Mouse (Mus musculus): ENCODE results near the gene Emilin3. TPM values are rescaled to one million over a fixed set of nuclear protein-coding genes. Genes with fewer than 3 reads are reported as not detected.

Emilin3 gene
- 0.86 TPM in 1 of 2 replicates, not detected in the other for polyA plus RNA-seq (2012; rRNA removed; ENCODE audit: low replicate concordance)

DNA sequence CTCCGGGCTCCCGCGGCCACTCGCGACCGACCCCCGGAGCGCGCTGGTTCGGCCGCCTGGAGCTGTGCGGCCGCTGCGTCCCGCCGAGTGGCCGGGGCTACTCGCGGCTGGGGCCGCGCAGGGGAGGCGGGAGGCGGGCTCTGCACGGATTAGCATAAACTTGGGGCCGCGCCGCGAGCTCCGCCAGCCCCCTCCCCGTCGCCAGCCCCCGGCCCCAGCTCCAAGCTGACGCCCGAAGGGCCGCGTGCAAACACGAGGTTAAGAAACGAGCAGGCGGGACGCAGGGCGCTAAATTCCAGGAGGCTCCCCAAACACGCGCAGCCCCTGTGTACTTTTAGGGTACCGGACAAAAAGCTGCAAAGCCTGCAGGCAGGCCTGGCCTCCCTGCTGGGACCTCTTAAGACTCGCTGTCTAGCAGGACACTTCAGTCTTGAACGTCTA, at the start of gene Emilin3:
TSS of gene Emilin3 (minus strand) at position 98 of the 441 bp plus-strand sequence.

DNA sequence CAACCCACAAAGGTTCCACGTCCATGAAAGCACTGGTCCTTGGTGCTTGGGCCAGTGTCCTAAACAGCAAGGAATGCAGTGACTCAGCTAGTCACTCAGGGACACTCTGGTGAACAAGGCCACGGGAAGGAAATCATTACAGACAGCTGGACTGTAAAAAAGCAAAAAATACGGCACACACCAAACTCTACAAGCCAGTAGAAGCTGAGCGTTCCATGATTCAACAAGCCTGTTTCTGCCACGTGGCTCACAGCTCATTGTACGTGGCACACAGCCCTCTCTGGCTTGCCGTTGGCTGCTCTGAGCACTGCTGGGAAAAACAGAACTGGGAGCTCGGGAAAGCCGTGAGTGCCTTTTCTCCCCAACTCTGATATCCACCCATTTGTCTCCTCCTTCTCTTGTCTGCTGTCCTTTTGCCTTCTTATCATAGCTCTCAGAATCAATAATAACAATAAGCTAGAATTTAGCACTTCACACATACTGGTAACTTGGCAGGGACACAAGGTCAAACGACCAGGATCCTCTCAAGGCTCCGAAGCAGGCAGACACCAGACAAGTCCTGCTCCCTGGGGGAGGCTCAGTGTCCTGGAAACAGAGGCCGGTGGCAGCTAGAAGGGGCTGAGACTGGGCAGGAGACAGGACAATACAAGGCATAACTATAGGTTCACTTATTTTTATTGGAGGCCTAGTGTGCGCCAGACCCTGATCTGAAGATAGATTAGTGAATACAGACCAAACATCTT, 31.5 kb downstream of the Emilin3 start, which contains the start of gene Lpin3:
TSS of gene Lpin3 (plus strand) at position 218 of the 743 bp plus-strand sequence.

DNA sequence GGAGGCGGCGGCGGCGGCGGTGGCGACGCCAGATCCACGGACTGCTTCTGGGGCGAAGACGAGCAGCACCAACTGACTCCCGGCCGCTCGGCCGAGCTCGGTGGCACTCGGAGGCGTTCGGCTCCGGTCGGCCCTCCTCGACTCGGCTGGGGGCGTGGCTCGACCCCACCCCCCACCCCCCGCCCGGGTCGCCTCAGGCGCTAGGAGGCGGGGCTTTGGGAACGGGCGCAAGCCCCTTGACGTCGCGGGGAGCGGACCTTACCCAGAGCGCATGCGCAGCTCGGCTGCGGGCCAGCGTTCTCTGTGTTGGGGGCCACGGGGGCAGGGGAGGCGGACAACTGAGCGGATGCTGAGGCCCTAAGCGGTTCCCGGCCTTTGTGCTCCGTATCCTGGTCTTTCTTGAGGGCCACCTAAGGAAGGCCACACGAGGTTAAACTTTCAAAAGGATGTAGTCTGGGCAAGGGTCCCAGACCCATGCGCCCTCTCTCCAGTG, 39.2 kb downstream of the Emilin3 start, which contains the start of gene Zhx3:
TSS of gene Zhx3 (minus strand) at position 109 of the 493 bp plus-strand sequence.

Other genes with a start within 250 kb of the Emilin3 start
- 88.2 and 107 TPM in 2 replicates for gene Plcg1, start 181.0 kb downstream of the Emilin3 start, polyA plus RNA-seq (2012; rRNA removed; ENCODE audit: low replicate concordance)
- gene Zhx3, start 39.3 kb downstream of the Emilin3 start, polyA plus RNA-seq (2012; rRNA removed; ENCODE audit: low replicate concordance): 13.5 and 15.6 TPM in 2 replicates
- 14.3 and 14.9 TPM in 2 replicates for gene Lpin3, start 31.7 kb downstream of the Emilin3 start, polyA plus RNA-seq (2012; rRNA removed; ENCODE audit: low replicate concordance)
- 9.5 and 22.4 TPM in 2 replicates for gene Chd6, start 196.7 kb upstream of the Emilin3 start, polyA plus RNA-seq (2012; rRNA removed; ENCODE audit: low replicate concordance)

Measured in subcutaneous adipose tissue, adult 2 months (tissue).